Comparison of ENCODE assay signal across 20 mouse cellular contexts in the genomic region with DNA sequence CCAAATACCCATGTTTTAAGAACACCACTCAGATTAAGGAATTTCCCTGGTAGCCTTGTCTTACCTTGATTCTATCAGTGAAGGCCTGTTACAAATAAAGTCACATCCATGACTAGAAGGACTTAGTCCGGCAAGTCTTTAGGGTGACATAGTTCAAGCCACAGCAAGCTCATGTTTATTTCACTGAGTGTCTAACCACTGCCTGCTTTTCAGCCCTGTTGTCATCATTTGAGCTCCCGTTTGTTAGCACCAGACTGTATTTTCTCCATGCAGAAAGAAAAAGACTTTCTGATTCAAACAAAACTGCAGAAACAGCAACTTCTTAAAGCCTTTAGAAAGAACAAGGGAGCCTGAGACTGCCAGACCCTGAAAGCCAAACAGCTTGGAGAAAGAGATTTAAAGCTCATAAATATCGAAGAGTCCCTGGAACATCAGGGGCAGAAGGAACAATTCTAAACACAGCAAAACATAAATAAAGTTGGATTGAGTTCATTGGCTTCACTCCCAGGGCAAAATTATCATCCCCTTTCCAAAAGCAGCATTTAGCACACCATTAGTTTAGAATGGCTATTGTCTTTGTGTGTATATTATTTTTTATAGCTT.
"Had no signal": no experiment of that assay in that cellular context is flagged by ENCODE, and none has a peak within 500 bp of the region (broad histone marks: within the 10 kb centered on the region; RNA-seq: fewer than 3 reads in every experiment).

No protein-coding gene starts in this region.

- H3K27me3 ChIP-seq: limb, embryonic 13.5 days; liver, embryonic 12.5 days; liver, embryonic 15.5 days had no signal

- H3K4me3 ChIP-seq: layer of hippocampus, adult 2 months; limb, embryonic 10.5 days; limb, embryonic 13.5 days; liver, embryonic 12.5 days; liver, embryonic 15.5 days had no signal

- H3K4me2 ChIP-seq: limb, embryonic 13.5 days; liver, embryonic 12.5 days; liver, embryonic 15.5 days; midbrain, embryonic 11.5 days had no signal

- H3K9ac ChIP-seq: limb, embryonic 13.5 days; liver, embryonic 12.5 days; liver, embryonic 15.5 days had no signal

- ATAC-seq: hindbrain, postnatal 0 days; inflammation-experienced regulatory T-cells, adult 6 months; liver, embryonic 12.5 days had no signal

- H3K36me3 ChIP-seq: limb, embryonic 10.5 days; limb, embryonic 13.5 days; liver, embryonic 12.5 days; liver, embryonic 15.5 days had no signal

- H3K9me3 ChIP-seq: limb, embryonic 10.5 days; limb, embryonic 13.5 days; liver, embryonic 12.5 days; liver, embryonic 15.5 days had no signal

- DNase-seq: kidney, adult 11 months; kidney, adult 8-10 months; kidney, postnatal 25 days; layer of hippocampus, adult 9-11 months; liver; lung, adult 2 months; midbrain, embryonic 14.5 days; right cerebral cortex, postnatal 14 days; right cerebral cortex, postnatal 4 days; thymus, adult 2 months; thymus, postnatal 14 days; thymus, postnatal 4 days had no signal

- H3K4me1 ChIP-seq: limb, embryonic 10.5 days; limb, embryonic 13.5 days; liver, embryonic 12.5 days; liver, embryonic 15.5 days had no signal

- H3K27ac ChIP-seq: hindbrain, postnatal 0 days; layer of hippocampus, adult 2 months; limb, embryonic 10.5 days; limb, embryonic 13.5 days; liver, embryonic 12.5 days; liver, embryonic 15.5 days had no signal
